Mouse (Mus musculus): ENCODE measurements around the gene Lhx2. TPM values are rescaled to one million over a fixed set of nuclear protein-coding genes. Genes with fewer than 3 reads are reported as not detected.

Lhx2 gene
- polyA plus RNA-seq, 1 experiment from 2014 or later = 37.1 TPM

GRCm38 (mm10) chr2:38340626-38341200, 1.6 kb downstream of the Lhx2 start:
- ATAC-seq = no peak
- H3K27me3 ChIP-seq (ENCODE audit: control insufficient read depth, insufficient read depth, low read depth, low read length) = peaks cover 40% of the 10 kb centered on the region
- 2% methylated on average over 10 of the region's 10 CpGs for WGBS
- H3K36me3 ChIP-seq (ENCODE audit: control insufficient read depth, insufficient read depth, low read length) = no peaks in the 10 kb centered on the region
- H3K27ac ChIP-seq (ENCODE audit: low read length) = peak overlapping the region; percentile 97
- H3K4me2 ChIP-seq (ENCODE audit: low read length) = peak overlapping the region; percentile 78
- H3K4me1 ChIP-seq (ENCODE audit: control insufficient read depth, insufficient read depth, low read length) = peaks cover 14% of the 10 kb centered on the region
- H3K4me3 ChIP-seq (ENCODE audit: low read depth, low read length) = peak overlapping the region; percentile 60
- peak overlapping the region; percentile 95 for H3K9ac ChIP-seq (ENCODE audit: low read depth, low read length)
- H3K9me3 ChIP-seq (replicated peaks; ENCODE audit: control insufficient read depth, low read length, poor library complexity, severe bottlenecking) = no peaks in the 10 kb centered on the region

GRCm38 (mm10) chr2:38343573-38343972, 4.5 kb downstream of the Lhx2 start:
- no peaks in the 10 kb centered on the region for H3K9me3 ChIP-seq (replicated peaks; ENCODE audit: control insufficient read depth, low read length, poor library complexity, severe bottlenecking)
- no peaks in the 10 kb centered on the region for H3K36me3 ChIP-seq (ENCODE audit: control insufficient read depth, insufficient read depth, low read length)
- peak overlapping the region; percentile 52; the same call in 1 of the 2 replicates for H3K9ac ChIP-seq (ENCODE audit: low read depth, low read length)
- peak overlapping the region; percentile 59 for H3K27ac ChIP-seq (ENCODE audit: low read length)
- peak overlapping the region; percentile 78 for H3K4me2 ChIP-seq (ENCODE audit: low read length)
- no peak for ATAC-seq
- peaks cover 28% of the 10 kb centered on the region for H3K27me3 ChIP-seq (ENCODE audit: control insufficient read depth, insufficient read depth, low read depth, low read length)
- H3K4me3 ChIP-seq (ENCODE audit: low read depth, low read length) = peak overlapping the region; percentile 25
- peaks cover 23% of the 10 kb centered on the region for H3K4me1 ChIP-seq (ENCODE audit: control insufficient read depth, insufficient read depth, low read length)
- 13% methylated on average over 1 of the region's 1 CpGs for WGBS

- Histone ChIP-seq H3K36me3 (ENCODE audit: control insufficient read depth, insufficient read depth, low read length) (no peaks in the 10 kb centered on the region), H3K27ac (ENCODE audit: low read length) (0 out of 2 replicates have a peak overlapping the region, but pooled peaks have one; percentile 10), H3K4me2 (ENCODE audit: low read length) (peak overlapping the region; percentile 78), H3K9ac (ENCODE audit: low read depth, low read length) (no peak overlapping the region), H3K9me3 (replicated peaks; ENCODE audit: control insufficient read depth, low read length, poor library complexity, severe bottlenecking) (no peaks in the 10 kb centered on the region), H3K4me3 (ENCODE audit: low read depth, low read length) (0 out of 2 replicates have a peak overlapping the region, but pooled peaks have one; percentile 10), H3K27me3 (ENCODE audit: control insufficient read depth, insufficient read depth, low read depth, low read length) (peaks cover 33% of the 10 kb centered on the region), H3K4me1 (ENCODE audit: control insufficient read depth, insufficient read depth, low read length) (peaks cover 17% of the 10 kb centered on the region; the same call in 1 of the 2 replicates)
- no peak for ATAC-seq
Observed at GRCm38 (mm10) chr2:38344727-38345126, 5.6 kb downstream of the Lhx2 start.

- Histone ChIP-seq H3K9ac (ENCODE audit: low read depth, low read length) (peak overlapping the region; percentile 22; the same call in 1 of the 2 replicates), H3K4me3 (ENCODE audit: low read depth, low read length) (no peak overlapping the region; the same call in 1 of the 2 replicates), H3K27me3 (ENCODE audit: control insufficient read depth, insufficient read depth, low read depth, low read length) (peaks cover 31% of the 10 kb centered on the region), H3K27ac (ENCODE audit: low read length) (peak overlapping the region; percentile 87), H3K9me3 (replicated peaks; ENCODE audit: control insufficient read depth, low read length, poor library complexity, severe bottlenecking) (no peaks in the 10 kb centered on the region), H3K4me2 (ENCODE audit: low read length) (peak overlapping the region; percentile 77), H3K36me3 (ENCODE audit: control insufficient read depth, insufficient read depth, low read length) (no peaks in the 10 kb centered on the region), H3K4me1 (ENCODE audit: control insufficient read depth, insufficient read depth, low read length) (peaks cover 20% of the 10 kb centered on the region)
- ATAC-seq = no peak
- WGBS = 7% methylated on average over 6 of the region's 6 CpGs
Observed at GRCm38 (mm10) chr2:38346417-38346816, 7.3 kb downstream of the Lhx2 start.

- H3K9ac ChIP-seq (ENCODE audit: low read depth, low read length) = peak overlapping the region; percentile 70
- H3K27me3 ChIP-seq (ENCODE audit: control insufficient read depth, insufficient read depth, low read depth, low read length) = peaks cover 31% of the 10 kb centered on the region
- WGBS = 4% methylated on average over 15 of the region's 15 CpGs
- ATAC-seq = no peak
- H3K4me1 ChIP-seq (ENCODE audit: control insufficient read depth, insufficient read depth, low read length) = peaks cover 21% of the 10 kb centered on the region
- peak overlapping the region; percentile 87 for H3K27ac ChIP-seq (ENCODE audit: low read length)
- no peaks in the 10 kb centered on the region for H3K36me3 ChIP-seq (ENCODE audit: control insufficient read depth, insufficient read depth, low read length)
- H3K4me3 ChIP-seq (ENCODE audit: low read depth, low read length) = peak overlapping the region; percentile 43
- no peaks in the 10 kb centered on the region for H3K9me3 ChIP-seq (replicated peaks; ENCODE audit: control insufficient read depth, low read length, poor library complexity, severe bottlenecking)
- H3K4me2 ChIP-seq (ENCODE audit: low read length) = peak overlapping the region; percentile 77
Observed at GRCm38 (mm10) chr2:38346881-38347764, 8.0 kb downstream of the Lhx2 start.

- Histone ChIP-seq H3K4me3 (ENCODE audit: low read depth, low read length) (peak overlapping the region; percentile 43), H3K4me2 (ENCODE audit: low read length) (peak overlapping the region; percentile 77), H3K4me1 (ENCODE audit: control insufficient read depth, insufficient read depth, low read length) (peaks cover 21% of the 10 kb centered on the region), H3K9me3 (replicated peaks; ENCODE audit: control insufficient read depth, low read length, poor library complexity, severe bottlenecking) (no peaks in the 10 kb centered on the region), H3K27me3 (ENCODE audit: control insufficient read depth, insufficient read depth, low read depth, low read length) (peaks cover 31% of the 10 kb centered on the region), H3K9ac (ENCODE audit: low read depth, low read length) (peak overlapping the region; percentile 70), H3K27ac (ENCODE audit: low read length) (peak overlapping the region; percentile 87), H3K36me3 (ENCODE audit: control insufficient read depth, insufficient read depth, low read length) (no peaks in the 10 kb centered on the region)
- WGBS = under 1% methylated on average over 54 of the region's 54 CpGs
- ATAC-seq = no peak; the same call in 1 of the 2 replicates
Observed at GRCm38 (mm10) chr2:38347811-38348551, 8.9 kb downstream of the Lhx2 start.

GRCm38 (mm10) chr2:38348660-38349420, 9.8 kb downstream of the Lhx2 start:
- Histone ChIP-seq H3K4me3 (ENCODE audit: low read depth, low read length) (peak overlapping the region; percentile 43), H3K27ac (ENCODE audit: low read length) (peak overlapping the region; percentile 87), H3K4me2 (ENCODE audit: low read length) (peak overlapping the region; percentile 77), H3K4me1 (ENCODE audit: control insufficient read depth, insufficient read depth, low read length) (peaks cover 21% of the 10 kb centered on the region), H3K36me3 (ENCODE audit: control insufficient read depth, insufficient read depth, low read length) (no peaks in the 10 kb centered on the region), H3K27me3 (ENCODE audit: control insufficient read depth, insufficient read depth, low read depth, low read length) (peaks cover 25% of the 10 kb centered on the region), H3K9ac (ENCODE audit: low read depth, low read length) (peak overlapping the region; percentile 70), H3K9me3 (replicated peaks; ENCODE audit: control insufficient read depth, low read length, poor library complexity, severe bottlenecking) (no peaks in the 10 kb centered on the region)
- no peak for ATAC-seq
- WGBS = 3% methylated on average over 19 of the region's 19 CpGs
